Comparison of ENCODE assay signal across 12 mouse cellular contexts in the genomic region with DNA sequence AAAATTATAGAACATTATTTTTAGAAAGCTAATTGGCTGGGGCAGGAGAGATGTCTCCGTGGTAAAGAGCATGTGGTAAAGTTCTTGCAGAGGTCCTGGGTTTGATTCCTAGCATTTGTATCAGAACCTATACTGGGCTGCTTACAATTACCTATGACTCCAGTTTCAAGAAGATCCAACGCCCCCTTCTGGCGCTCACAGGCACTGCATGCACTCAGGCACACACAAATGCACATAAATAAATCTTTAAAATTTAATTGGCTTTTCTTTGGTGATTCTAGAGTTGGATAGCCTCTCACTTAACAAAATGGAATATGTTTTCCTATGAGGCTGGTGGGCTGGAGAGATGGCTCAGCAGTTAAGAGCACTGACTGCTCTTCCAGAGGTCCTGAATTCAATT.
A peak's percentile ranks its signal among the peaks of the same experiment; 100 is the strongest.
DNase-seq lines count a peak whose midpoint lies in the region; ATAC-seq and TF ChIP-seq lines count a peak whose summit lies in the region.
"Had no signal": no experiment of that assay in that cellular context is flagged by ENCODE, and none has a peak within 500 bp of the region (broad histone marks: within the 10 kb centered on the region; RNA-seq: fewer than 3 reads in every experiment).

No protein-coding gene starts in this region.

- no peaks in the 10 kb centered on the region for H3K9me3 ChIP-seq in stomach, postnatal 0 days (ENCODE audit: control insufficient read depth, low read length)
- H3K9me3 ChIP-seq: hindbrain, embryonic 10.5 days; limb, embryonic 15.5 days had no signal

- no peak overlapping the region for H3K4me3 ChIP-seq in stomach, postnatal 0 days (ENCODE audit: low read depth, low read length)
- H3K4me3 ChIP-seq: hindbrain, embryonic 10.5 days; limb, embryonic 15.5 days had no signal

- no peaks in the 10 kb centered on the region for H3K36me3 ChIP-seq in stomach, postnatal 0 days (ENCODE audit: control insufficient read depth, insufficient read depth, low read length)
- H3K36me3 ChIP-seq: hindbrain, embryonic 10.5 days; limb, embryonic 15.5 days had no signal

- 63% methylated on average over 3 of the region's 3 CpGs for WGBS in stomach, postnatal 0 days

- intact Hi-C loops in heart, postnatal 10 days (cut with DNase I), result no loop called here

- peak; percentile 46 for TF ChIP-seq CTCF in stomach, postnatal 0 days (IDR thresholded peaks at IDR 0.05; ENCODE audit: low read depth)

- peak; percentile 12 for DNase-seq in heart, postnatal 4 days
- no peak for DNase-seq in heart, postnatal 10 days
- peak; percentile 28 to 59 for DNase-seq in spleen, postnatal 36 days (ENCODE audit: low spot score in 2 of 2)
- no peak for DNase-seq in spleen, adult 12 weeks (ENCODE audit: low spot score)
- peak; percentile 74 for DNase-seq in ZHBTc4 (ENCODE audit: low read depth, low spot score)
- DNase-seq in stomach, postnatal 0 days (ENCODE audit: low spot score), result no peak
- no peak for DNase-seq in right cerebral cortex, postnatal 4 days
- DNase-seq: cerebellum, adult 9-10 months; gastrocnemius, postnatal 36 days had no signal

- no peaks in the 10 kb centered on the region for H3K27me3 ChIP-seq in stomach, postnatal 0 days (ENCODE audit: control insufficient read depth, insufficient read depth, low read length)
- H3K27me3 ChIP-seq: limb, embryonic 15.5 days had no signal

- TF ChIP-seq EP300 in stomach, postnatal 0 days (optimal IDR thresholded peaks at IDR 0.05), result no peak

- no peak overlapping the region for H3K4me2 ChIP-seq in stomach, postnatal 0 days (replicated peaks; ENCODE audit: low read depth)
- H3K4me2 ChIP-seq: limb, embryonic 15.5 days had no signal

- H3K4me1 ChIP-seq in stomach, postnatal 0 days (replicated peaks; ENCODE audit: control insufficient read depth, insufficient read depth), result no peaks in the 10 kb centered on the region

- H3K9ac ChIP-seq in stomach, postnatal 0 days (ENCODE audit: low read length), result no peak overlapping the region
- H3K9ac ChIP-seq: limb, embryonic 15.5 days had no signal

- H3K27ac ChIP-seq in stomach, postnatal 0 days (replicated peaks), result no peak overlapping the region
- H3K27ac ChIP-seq: hindbrain, embryonic 10.5 days; limb, embryonic 15.5 days had no signal

- ATAC-seq in stomach, postnatal 0 days (ENCODE audit: low FRiP score, low TSS enrichment), result no peak
- no peak for ATAC-seq in megakaryocyte-erythroid progenitor cell, adult 5-6 weeks (replicated peaks; ENCODE audit: low FRiP score, low TSS enrichment, poor library complexity, severe bottlenecking)

Comparison
In these comparisons a context has a peak if more than half of its experiments do, and no peak if none do; other contexts are left out.
1. DNase-seq: peak in heart, postnatal 4 days (single experiment), spleen, postnatal 36 days (2 of 2) and ZHBTc4 (single experiment); none in heart, postnatal 10 days (0 of 2), spleen, adult 12 weeks (single experiment), stomach, postnatal 0 days (single experiment) and right cerebral cortex, postnatal 4 days (single experiment).